ENCODE assay signal across 21 mouse cellular contexts in genomic region chr6:34337799-34338198, GRCm38 (mm10). TPM values are rescaled to one million over a fixed set of nuclear protein-coding genes. Genes with fewer than 3 reads are reported as not detected.
DNase-seq lines count a peak whose midpoint lies in the region; ATAC-seq and TF ChIP-seq lines count a peak whose summit lies in the region.
"Had no signal": no experiment of that assay in that cellular context is flagged by ENCODE, and none has a peak within 500 bp of the region (broad histone marks: within the 10 kb centered on the region; RNA-seq: fewer than 3 reads in every experiment).

No protein-coding gene starts in this region.

- H3K4me2 ChIP-seq in intestine, postnatal 0 days (replicated peaks; ENCODE audit: low read depth): no peak overlapping the region
- H3K4me2 ChIP-seq: embryonic facial prominence, embryonic 13.5 days; embryonic facial prominence, embryonic 15.5 days; forebrain, embryonic 13.5 days had no signal

- no peak overlapping the region for H3K4me3 ChIP-seq in intestine, postnatal 0 days (ENCODE audit: low read depth, low read length)
- H3K4me3 ChIP-seq: embryonic facial prominence, embryonic 13.5 days; embryonic facial prominence, embryonic 15.5 days; erythroblast, embryonic 14.5 days; forebrain, embryonic 13.5 days had no signal

- no peak for TF ChIP-seq CTCF in brain, embryonic 14.5 days (IDR thresholded peaks at IDR 0.05; ENCODE audit: borderline replicate concordance, extremely low read depth, insufficient read depth, insufficient read length)
- TF ChIP-seq CTCF in intestine, postnatal 0 days (IDR thresholded peaks at IDR 0.05; ENCODE audit: low read depth): no peak

- H3K27ac ChIP-seq in intestine, postnatal 0 days (ENCODE audit: low read depth, low read length): no peak overlapping the region
- H3K27ac ChIP-seq: embryonic facial prominence, embryonic 13.5 days; embryonic facial prominence, embryonic 15.5 days; forebrain, embryonic 13.5 days had no signal

- H3K9me3 ChIP-seq in intestine, postnatal 0 days (ENCODE audit: control insufficient read depth): no peaks in the 10 kb centered on the region
- H3K9me3 ChIP-seq: embryonic facial prominence, embryonic 13.5 days; embryonic facial prominence, embryonic 15.5 days; forebrain, embryonic 13.5 days had no signal

- no peaks in the 10 kb centered on the region for H3K4me1 ChIP-seq in intestine, postnatal 0 days (replicated peaks; ENCODE audit: control insufficient read depth, insufficient read depth, low read length)
- H3K4me1 ChIP-seq: embryonic facial prominence, embryonic 13.5 days; embryonic facial prominence, embryonic 15.5 days; forebrain, embryonic 13.5 days had no signal

- no peaks in the 10 kb centered on the region for H3K36me3 ChIP-seq in intestine, postnatal 0 days (ENCODE audit: control insufficient read depth, insufficient read depth)
- H3K36me3 ChIP-seq: embryonic facial prominence, embryonic 13.5 days; embryonic facial prominence, embryonic 15.5 days had no signal

- peak; percentile 64 for ATAC-seq in frontal cortex, adult (ENCODE audit: low TSS enrichment)
- no peak for ATAC-seq in intestine, postnatal 0 days
- ATAC-seq: forebrain, embryonic 13.5 days; forebrain, embryonic 16.5 days had no signal

- 80% methylated on average over 2 of the region's 2 CpGs for WGBS in intestine, postnatal 0 days

- no peak for TF ChIP-seq POLR2A in brain, embryonic 14.5 days (IDR thresholded peaks at IDR 0.05; ENCODE audit: borderline replicate concordance, extremely low read depth, insufficient read depth, insufficient read length, poor library complexity, severe bottlenecking)

- H3K27me3 ChIP-seq in intestine, postnatal 0 days (replicated peaks; ENCODE audit: control insufficient read depth, insufficient read depth, low read length): no peaks in the 10 kb centered on the region
- H3K27me3 ChIP-seq: embryonic facial prominence, embryonic 13.5 days; embryonic facial prominence, embryonic 15.5 days; forebrain, embryonic 13.5 days had no signal

- no peak overlapping the region for H3K9ac ChIP-seq in intestine, postnatal 0 days (ENCODE audit: low read depth, low read length)
- H3K9ac ChIP-seq: embryonic facial prominence, embryonic 13.5 days; embryonic facial prominence, embryonic 15.5 days; forebrain, embryonic 13.5 days had no signal

- no peak for DNase-seq in frontal cortex, postnatal 14 days (ENCODE audit: low spot score in 2 of 2)
- DNase-seq in NIH3T3 (ENCODE audit: low read depth): peak; percentile 43
- DNase-seq in brain, embryonic 14.5 days (ENCODE audit: low read depth): peak; percentile 23
- DNase-seq in adrenal gland, adult (ENCODE audit: inconsistent age in 2 of 2, low spot score in 1 of 2): no peak
- no peak for DNase-seq in thymus, postnatal 10 days (ENCODE audit: low spot score in 2 of 2)
- DNase-seq: adrenal gland, postnatal 10 days; adrenal gland, postnatal 25 days; cerebellum, adult 11 months; cerebellum, adult 18-20 months; cerebellum, adult 8-10 months; cerebellum, adult 9-11 months; cerebellum, postnatal 14 days; cerebellum, postnatal 36 days; embryo, embryonic 11 days had no signal

RNA-seq across cellular contexts. Expression of gene Akr1b8, which starts 16.1 kb away (rescaled TPM):
- polyA plus RNA-seq in brain, embryonic 14.5 days (2012; rRNA removed): 3.1 and 3.9 TPM in 2 replicates
- 5.8 and 6.5 TPM in 2 replicates for polyA plus RNA-seq in intestine, postnatal 0 days (2015; fragmentation: Nextera tagmentation; extraction: Ambion mirVana)
- polyA plus RNA-seq: erythroblast, embryonic 14.5 days had no signal

RNA-seq across cellular contexts. Expression of gene Akr1b3, which starts 20.5 kb away (rescaled TPM):
- 88.4 and 99.9 TPM in 2 replicates for polyA plus RNA-seq in brain, embryonic 14.5 days (2012; rRNA removed)
- 69.4 and 72.9 TPM in 2 replicates for polyA plus RNA-seq in intestine, postnatal 0 days (2015; fragmentation: Nextera tagmentation; extraction: Ambion mirVana)

RNA-seq across cellular contexts. Expression of gene Akr1b10, which starts 46.2 kb away (rescaled TPM):
- 6.7 and 7.3 TPM in 2 replicates for polyA plus RNA-seq in brain, embryonic 14.5 days (2012; rRNA removed)
- polyA plus RNA-seq in intestine, postnatal 0 days (2015; fragmentation: Nextera tagmentation; extraction: Ambion mirVana): 9.9 and 10.5 TPM in 2 replicates
- polyA plus RNA-seq: erythroblast, embryonic 14.5 days had no signal

Comparison
In these comparisons a context has a peak if more than half of its experiments do, and no peak if none do; other contexts are left out.
1. DNase-seq: peak in NIH3T3 (single experiment) and brain, embryonic 14.5 days (single experiment); none in frontal cortex, postnatal 14 days (0 of 2), adrenal gland, adult (0 of 2) and thymus, postnatal 10 days (0 of 2).